Mouse (Mus musculus): Measurements from ENCODE around the gene Ercc8. TPM values are rescaled to one million over a fixed set of nuclear protein-coding genes. Genes with fewer than 3 reads are reported as not detected.

The Ercc8 gene
- total RNA-seq (2015): 14.4 and 19.1 TPM in 2 replicates
- 14.4 and 14.9 TPM in 2 replicates for total RNA-seq (2017)

DNA sequence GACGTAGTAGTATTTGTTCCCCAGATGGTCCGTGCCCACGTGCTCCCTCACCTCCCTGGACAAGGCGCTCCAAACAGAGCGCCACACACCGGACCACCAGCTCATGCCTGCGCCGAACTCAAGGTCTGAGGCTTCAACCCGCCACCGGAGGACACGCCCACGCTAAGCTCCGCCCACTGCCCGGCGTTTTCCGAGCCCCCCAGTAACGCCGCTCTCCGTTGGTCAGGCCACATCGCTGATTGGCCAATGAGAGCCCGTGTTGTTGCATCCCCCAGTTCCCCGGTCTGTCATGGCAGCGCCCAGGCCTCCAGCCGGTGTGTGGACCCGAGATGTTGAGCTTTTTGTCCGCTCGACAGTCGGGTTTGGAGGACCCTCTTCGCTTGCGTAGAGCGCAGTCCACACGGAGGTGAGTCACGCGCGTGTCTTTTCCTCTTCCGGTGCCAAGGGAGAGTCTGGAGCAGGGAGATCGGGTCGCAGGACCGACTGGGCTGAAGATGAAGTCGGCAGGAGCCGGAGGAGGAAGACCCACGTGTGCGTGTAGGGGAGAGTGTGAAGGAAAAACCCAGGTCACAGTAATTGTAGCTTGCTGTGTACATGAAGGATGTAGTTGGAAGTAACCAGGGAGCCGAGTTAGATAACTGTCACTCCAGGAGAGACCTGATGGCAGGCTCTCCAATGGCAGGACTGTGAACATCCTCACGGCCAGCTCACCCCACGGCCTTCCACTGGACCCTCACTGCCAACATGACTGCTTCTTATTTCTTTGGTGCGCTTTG lies at the start of gene Ercc8, which contains the start of gene Ndufaf2:
Ercc8 (plus strand) TSS at position 267 of the 776 bp plus-strand sequence.
Ndufaf2 (minus strand) TSS at position 159 of the 776 bp plus-strand sequence.
- peak; percentile 97 for ATAC-seq (replicated peaks; ENCODE audit: poor library complexity)

DNA sequence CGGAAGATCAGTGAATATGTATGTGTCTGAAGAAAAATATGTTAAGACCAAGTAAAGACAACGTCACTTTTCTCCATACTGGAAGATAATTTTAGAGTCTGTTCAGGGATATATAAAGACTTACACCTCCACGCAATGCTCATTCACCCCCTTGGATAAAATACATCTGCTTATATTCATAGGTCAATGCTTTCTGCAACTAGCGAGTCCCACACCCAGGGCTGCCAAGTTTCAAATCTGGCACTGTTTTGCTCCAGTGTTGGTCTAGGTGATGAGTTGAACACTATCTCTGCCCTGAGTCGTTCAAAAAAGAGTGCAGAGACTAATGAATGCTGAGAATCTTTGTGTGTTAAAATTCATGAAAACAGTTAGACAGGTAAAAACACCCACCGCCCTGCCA lies 47.6 kb upstream of the Ercc8 start:
- no peak for ATAC-seq (replicated peaks; ENCODE audit: poor library complexity)

DNA sequence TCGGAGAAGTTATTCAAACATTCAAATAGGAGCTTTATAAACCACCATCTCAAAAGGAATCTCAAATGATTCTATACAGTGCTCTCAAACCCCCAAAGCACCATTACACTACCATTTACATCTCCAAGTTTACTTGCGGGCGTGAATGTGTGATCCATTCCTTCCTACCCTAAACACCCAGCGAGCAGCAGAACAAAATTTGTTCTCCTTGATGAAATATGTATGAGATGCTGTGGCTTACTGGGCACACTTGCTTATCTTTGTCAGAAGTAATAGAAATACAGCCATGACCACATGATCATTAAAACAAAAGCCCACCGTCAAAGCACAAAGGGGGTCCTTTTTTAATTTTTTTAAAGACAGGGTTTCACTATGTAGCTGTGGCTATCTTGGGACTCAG lies 45.0 kb upstream of the Ercc8 start:
- ATAC-seq (replicated peaks; ENCODE audit: poor library complexity): no peak

DNA sequence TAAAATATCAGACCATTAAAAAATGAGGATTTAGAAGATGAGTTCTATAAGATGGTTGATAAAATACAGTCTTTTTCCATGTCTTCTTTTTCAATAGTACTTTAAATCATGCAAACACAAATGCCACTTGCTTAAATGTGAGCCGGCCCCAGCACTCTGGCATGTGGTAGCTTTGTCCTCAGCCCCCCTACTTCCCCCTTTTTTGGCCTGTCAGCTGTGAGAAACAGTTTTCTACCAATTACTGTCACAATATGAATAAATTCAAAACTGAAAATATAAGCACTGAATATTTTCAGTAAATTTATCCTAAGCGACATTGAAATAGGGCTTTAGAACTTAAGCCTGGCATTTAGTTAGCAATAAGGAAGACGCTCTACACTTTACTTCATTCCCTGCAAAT lies 44.3 kb upstream of the Ercc8 start:
- ATAC-seq (replicated peaks; ENCODE audit: poor library complexity): no peak

DNA sequence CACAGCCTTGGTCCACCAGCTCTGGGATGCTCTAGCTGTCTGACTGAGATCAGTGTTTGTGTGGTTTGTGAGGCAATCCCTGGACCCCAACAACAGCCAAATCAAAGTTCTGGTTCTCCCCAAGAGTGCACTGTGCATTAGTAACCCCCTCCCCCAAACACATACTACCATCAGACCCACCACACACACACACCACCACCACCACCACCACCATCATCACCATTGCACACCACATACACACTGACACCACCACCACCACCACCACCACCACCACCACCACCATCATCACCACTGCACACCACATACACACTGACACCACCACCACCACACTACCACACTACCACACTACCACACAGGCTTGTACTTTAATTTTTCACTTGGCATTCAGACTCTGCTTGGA lies 40.9 kb upstream of the Ercc8 start:
- no peak for ATAC-seq (replicated peaks; ENCODE audit: poor library complexity)

DNA sequence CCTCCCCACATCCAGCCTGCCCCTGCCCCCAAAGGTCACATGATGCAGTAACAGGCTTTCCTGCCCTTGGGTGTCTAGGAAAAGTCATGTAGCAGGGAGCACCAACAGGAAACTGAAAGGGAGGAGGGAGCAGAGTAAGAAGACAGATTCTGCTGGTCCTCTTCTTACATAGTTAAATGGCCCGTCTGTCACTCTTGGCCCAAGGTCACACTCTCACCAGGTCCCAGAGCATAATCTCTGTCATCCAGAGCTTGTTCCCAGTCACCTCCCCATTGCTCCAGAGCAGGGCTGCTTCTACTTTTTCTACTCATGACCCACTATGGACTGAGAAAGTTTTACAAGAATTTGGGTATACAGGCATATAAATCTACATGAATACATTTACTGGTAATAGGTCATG lies 40.3 kb upstream of the Ercc8 start:
- ATAC-seq (replicated peaks; ENCODE audit: poor library complexity): no peak

DNA sequence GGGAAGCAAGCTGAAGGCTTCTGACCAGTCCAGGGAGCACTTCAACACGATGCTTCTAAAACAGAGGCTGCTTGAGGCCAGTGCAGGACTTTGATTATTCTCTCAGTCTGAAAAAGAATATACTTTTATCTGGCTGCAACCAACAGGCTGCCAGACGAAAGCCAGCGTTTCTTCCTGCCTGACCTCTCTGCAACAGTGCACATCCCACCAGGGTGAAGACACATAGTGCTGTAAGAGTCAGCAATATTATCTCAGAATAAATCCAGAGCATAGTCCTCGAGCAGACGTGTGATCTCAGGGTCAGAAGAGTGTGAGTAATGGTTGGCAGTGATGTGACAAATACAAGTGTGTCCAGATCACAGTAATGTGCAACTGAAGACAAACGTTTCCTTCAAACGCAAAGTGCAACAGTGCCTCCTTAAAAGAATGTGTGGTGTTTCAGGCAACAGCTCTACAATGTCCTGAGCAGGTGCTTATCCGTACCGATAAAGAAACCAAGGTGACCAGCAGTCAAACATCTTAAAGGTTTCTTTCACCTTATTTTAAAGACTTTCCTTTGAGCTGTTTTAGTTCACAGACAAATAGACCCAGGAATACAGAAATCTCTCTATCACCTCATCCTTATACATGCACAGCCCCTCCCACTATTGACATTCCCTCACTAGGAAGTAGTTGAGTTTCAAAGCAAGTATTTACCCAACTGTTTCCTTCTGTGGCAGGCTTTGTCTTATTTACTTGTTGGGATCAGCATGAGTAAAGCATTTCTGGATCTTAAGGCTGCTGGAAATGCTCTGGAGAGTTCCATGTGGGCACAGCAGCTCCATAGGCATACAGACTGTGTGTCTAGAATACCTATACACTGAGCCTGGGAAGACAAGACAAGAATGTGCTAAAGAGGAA lies 38.9 kb upstream of the Ercc8 start:
- no peak for ATAC-seq (replicated peaks; ENCODE audit: poor library complexity)

DNA sequence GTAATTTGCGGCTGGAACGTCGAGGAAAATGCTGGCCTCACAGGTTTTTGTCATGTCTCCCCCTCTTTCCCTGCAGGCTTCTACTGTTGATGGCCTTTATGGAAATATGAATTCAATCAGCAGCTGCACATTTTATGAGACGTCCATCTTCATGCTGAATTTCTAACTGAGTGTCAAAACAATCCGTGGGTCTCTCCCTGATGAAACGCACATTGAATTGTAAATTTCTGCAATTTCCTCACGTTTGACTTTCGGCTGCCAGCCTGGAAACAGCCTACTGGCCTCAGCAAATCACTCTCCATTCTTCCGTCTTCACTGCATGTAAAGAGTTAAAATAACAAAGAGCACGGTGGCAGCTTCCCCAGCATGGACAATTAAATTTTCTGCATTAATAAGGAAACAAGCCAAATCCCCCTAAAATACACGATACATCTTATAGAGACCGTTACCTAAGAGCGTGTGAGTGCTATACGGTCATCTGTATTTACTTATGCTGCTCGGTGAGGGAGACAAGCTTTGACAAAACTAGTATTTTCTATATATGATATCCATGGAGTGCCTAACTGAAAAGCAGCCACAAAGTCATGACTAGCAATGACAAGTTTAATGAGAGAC lies 35.3 kb upstream of the Ercc8 start:
- ATAC-seq (replicated peaks; ENCODE audit: poor library complexity): no peak

DNA sequence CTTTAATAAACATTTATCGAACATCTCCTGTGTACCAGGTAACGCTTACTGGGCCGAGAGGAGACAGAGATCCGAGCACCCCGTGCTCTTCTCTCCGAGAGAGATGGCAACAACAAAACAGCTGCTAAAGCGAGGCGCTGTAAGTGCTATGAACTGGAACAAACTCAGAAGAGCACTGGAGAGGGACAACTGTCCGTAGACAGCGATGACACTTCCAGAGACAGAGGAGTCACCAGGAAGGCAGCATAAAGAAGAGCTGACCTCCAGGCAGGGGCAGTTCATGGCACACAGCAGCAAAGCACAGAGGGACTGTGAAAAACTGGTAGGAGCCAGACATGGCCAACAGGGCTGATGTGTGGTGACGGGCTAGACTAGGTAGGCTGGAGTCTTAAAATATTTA lies 34.4 kb upstream of the Ercc8 start:
- no peak for ATAC-seq (replicated peaks; ENCODE audit: poor library complexity)

DNA sequence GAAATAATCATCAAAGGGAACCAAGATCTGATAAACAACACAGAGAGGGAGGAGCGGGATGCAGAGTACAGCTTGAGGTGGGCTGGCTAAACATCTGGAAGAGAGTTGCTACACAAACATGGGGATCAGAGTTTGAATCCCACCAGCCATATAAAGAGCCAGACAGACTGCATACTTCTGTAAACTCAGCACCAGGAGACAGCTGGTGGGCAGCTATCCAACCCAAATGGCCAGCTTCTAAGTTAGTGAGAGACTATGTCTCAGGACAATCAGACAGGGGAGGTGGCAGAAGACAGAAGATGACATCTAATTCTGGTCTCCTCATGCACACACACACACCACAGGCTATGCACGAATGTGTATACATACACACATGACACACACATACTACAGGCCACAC lies 32.3 kb upstream of the Ercc8 start:
- no peak for ATAC-seq (replicated peaks; ENCODE audit: poor library complexity)

DNA sequence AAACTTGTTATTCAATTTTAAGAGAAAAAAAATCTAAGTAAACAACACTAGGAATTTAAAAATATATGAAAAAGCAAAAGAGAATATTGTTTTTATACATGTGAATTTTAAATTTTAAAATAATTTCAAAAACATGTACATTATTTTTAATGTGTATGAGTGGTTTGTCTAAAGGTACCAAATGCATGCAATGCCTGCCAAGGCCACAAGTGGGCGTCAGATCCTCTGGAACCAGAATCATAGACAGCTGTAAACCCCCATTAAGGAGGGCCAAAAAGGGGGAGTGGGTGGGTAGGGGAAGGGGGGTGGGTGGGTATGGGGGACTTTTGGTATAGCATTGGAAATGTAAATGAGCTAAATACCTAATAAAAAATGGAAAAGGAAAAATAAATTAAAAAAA lies 31.4 kb upstream of the Ercc8 start:
- ATAC-seq (replicated peaks; ENCODE audit: poor library complexity): peak; percentile 81

DNA sequence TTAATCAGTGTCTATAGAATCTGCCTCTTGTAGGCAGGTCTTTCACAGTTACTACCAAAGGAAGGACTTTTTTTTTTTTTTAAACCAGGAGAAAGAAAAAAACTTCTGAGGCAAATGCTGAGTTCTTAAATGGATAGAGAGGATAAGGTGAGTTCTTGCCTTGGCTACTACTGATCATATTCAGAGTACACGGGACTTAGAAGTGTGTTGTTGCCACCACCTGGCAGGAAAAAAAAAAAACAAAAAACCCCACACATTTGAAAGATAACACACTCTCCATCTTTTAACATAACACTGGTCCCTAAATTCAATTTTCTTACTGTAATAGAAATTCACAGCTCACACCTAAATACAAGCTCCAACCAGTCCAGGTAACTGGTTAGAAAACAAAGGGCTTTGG lies 30.6 kb upstream of the Ercc8 start:
- ATAC-seq (replicated peaks; ENCODE audit: poor library complexity): no peak

DNA sequence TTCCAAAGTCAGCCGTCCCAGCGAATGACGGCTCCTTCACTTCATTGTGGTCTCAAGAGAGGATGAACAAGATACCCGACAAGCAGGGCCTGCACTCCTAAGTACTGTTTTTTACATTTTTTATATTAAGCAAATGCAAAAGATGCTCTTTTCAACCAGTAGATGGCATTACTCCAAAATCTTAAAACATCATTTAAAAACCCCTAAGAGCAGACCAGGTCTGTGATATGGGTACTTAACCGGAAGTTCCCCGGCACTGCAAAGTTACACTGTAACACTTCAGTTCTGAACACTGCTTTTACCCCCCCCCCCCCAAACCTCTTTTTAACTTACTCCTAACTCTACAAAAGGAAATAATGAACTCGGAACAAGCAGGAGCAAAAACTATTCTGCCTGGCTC lies 29.5 kb upstream of the Ercc8 start:
- peak; percentile 65 for ATAC-seq (replicated peaks; ENCODE audit: poor library complexity)

DNA sequence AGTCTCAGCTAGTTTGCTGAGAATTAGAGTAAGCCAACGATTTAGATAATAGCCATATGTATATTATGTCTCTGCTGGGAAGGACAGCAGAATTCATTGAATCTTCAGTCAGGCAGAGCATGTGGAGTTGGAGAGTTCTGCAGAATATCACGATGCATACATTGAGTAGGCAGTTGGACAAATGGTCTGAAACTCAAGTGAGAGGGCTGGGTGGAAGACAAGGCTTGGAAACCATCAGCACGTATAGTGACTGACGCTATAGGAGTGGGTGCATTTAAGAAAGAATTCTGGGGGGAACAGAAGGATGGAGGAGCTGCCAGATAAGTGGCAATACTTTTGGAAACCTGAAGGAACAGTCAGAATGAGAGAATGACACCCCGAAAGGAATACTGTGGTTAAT lies 27.8 kb upstream of the Ercc8 start:
- ATAC-seq (replicated peaks; ENCODE audit: poor library complexity): no peak

DNA sequence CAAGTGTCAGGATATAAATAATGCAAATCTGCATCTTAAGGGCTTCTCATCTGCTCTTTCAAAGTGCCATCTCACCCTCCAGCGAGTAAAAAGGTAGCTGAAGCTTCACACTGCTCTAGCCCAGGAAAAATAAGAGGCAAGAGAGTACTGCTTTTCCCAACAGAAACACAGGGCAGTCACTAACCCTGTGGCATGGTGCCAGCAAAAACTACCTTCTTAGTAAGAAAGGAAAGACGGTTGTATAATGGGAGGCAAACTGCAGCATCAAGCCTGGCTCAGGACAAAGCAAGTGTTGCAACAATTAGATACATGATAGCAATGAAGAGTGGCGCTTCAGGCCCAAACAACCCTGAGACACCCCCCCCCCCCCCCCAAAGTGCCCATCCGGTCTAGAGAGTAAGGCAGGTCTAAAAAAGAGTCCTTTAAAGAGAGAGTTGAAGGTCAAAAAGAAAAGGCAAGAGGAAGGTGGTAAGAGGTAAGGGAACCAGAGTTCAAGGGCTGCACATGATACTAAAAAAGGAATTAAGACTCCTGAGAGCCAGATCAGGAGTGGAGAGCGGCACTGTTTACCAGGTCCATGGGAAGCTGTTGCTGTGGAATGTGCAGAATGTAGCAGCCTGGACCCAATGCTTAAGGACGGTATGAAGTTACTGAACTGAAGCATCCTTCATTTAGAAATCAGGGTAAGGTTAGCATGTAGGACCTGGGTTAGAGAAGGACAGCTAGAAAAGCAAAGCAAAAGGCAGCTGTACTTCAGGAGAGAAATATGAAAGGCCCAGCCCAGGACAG lies 26.3 kb upstream of the Ercc8 start:
- ATAC-seq (replicated peaks; ENCODE audit: poor library complexity): no peak

DNA sequence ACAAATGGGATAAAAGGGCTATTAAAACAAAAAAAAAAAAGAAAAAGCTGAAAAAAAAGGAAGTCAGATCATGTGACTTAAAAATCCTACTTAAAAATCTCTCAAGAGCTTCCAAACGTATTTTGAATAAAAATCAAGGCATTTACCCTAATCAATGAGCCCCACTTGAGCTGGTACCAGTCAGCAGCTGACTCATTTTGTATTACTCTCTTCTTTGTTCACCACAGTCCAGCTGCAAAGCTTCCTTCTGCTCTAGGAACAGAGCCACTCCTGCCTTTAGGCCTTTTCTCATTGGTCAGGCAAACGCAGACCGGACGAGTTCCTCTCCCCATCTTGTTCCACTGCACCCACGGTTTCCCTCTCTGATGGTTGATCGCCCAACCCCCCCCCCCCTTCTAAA lies 22.9 kb upstream of the Ercc8 start:
- ATAC-seq (replicated peaks; ENCODE audit: poor library complexity): no peak

DNA sequence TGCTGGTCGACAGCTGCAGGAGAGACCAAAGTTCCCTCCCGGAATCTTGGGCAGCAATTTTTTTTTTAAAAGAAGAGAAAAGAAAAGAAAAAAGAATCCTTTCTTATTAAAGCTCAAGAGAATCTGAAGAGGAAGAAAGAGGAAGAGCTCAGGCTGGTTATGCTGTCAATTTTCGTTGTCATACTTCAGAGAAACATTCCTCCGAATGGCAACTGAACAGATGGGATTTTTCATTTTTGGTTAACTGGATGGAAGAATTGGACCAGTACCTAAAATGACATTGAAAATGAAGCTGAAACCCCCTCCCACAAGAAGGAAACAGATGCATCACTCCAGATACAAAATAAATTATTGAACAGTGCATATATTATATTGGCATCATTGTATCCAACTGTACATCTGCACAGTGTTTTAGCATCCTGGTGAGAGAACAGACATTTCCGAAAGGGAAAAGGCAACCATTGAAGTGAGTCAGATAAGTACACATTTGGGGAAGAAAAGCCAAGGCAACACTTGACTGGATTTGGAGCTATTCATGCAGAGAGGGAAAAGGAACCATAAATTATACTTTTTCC lies 20.0 kb upstream of the Ercc8 start:
- no peak for ATAC-seq (replicated peaks; ENCODE audit: poor library complexity)

DNA sequence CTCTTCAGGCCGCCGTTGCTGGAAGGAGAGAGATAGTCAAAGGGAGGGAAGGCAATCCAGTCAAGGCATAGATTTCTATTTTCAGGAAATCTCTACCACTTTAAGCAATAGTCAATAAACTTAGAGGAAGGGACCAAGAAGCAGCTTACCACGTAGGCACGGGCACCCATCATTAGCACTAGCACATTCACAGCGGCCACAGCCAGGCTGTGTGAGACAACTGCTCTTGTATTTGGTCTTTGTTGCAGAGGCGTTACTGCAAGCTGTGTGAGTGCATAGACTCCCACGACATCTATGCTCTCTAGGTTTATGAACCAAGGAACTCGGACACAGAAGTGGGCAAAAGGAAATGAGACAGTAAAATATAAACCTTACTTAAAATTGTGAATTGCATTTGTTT lies 14.4 kb upstream of the Ercc8 start:
- no peak for ATAC-seq (replicated peaks; ENCODE audit: poor library complexity)

DNA sequence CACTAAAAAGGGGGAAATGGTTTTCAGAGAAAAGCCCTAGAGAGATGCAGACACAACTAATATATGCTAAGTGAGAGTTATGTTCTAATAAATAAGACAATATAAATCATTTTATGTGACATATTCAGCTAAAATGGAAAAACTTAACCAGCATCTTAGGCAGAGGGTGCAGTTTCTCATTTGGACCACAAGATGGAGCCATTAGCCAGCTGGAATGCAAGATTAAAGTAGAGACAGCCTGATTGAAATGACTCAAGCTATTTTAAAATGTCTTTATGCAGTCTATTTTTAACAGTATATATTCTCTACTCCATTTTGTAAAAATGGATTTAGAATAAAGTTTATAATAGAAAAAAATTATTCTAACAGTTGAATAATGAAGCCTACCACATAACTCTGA lies 6.7 kb upstream of the Ercc8 start:
- ATAC-seq (replicated peaks; ENCODE audit: poor library complexity): peak; percentile 80

DNA sequence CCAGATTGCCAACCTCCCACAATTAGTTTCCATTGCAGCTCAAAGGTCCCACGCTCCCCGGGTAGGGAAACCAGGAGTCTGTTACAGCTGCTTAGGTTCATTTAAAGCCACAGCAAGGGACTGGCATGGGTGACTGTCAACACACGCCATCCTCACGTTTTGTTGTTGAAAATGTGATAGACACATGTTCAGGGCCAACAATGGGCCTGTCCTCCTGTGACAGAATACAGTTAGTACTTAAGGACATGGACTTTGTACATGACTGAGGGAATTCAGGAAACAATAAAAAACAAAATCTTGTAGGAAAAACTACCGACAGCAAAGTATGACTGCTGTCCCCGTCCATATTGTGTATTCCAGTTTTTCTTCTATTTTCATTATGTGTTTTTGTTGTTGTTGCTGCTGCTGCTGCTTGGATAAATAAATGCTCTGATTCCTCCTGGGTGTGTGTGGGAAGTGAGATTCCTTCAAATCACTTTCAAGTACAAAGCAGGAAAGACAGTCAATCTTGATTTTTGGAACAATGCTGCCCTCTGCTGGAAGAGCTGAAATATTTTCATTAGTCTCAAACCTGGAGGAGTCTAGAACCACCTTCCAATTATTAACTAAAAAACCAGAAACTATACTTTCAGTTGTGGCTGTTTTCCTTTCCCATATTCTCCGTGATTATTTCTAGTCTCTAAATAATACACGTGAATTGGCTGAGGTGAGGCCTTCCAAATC lies 5.7 kb upstream of the Ercc8 start:
- ATAC-seq (replicated peaks; ENCODE audit: poor library complexity): peak; percentile 74
